Mouse (Mus musculus) midbrain, embryonic 10.5 days (tissue): Measurements from ENCODE around the gene Lgr6. TPM values are rescaled to one million over a fixed set of nuclear protein-coding genes. Genes with fewer than 3 reads are reported as not detected.

ENCODE experiments used
- DNase-seq: peaks from one replicate; pipeline ENCODE4 v3.0.0-alpha.2; 2017; ENCODE audit warnings: low spot score
- H3K27ac ChIP-seq: fragments of 300-500 bp; sonication (generic); replicated peaks from 2 replicates; pipeline ENCODE4 v1.5.1; 2016; ENCODE audit warnings: mild to moderate bottlenecking
- H3K27me3 ChIP-seq: fragments of 300-500 bp; sonication (generic); 2 replicates; pipeline ENCODE4 v1.6.1; 2016; ENCODE audit warnings: low read depth, mild to moderate bottlenecking; ENCODE audit not compliant: poor library complexity, severe bottlenecking
- H3K36me3 ChIP-seq: fragments of 300-500 bp; sonication (generic); 2 replicates; pipeline ENCODE4 v1.6.1; 2016; ENCODE audit warnings: mild to moderate bottlenecking, moderate library complexity
- H3K4me1 ChIP-seq: fragments of 300-500 bp; sonication (generic); 2 replicates; pipeline ENCODE4 v1.6.1; 2016
- H3K4me3 ChIP-seq: fragments of 300-500 bp; sonication (generic); 2 replicates; pipeline ENCODE4 v1.5.1; 2016; ENCODE audit warnings: mild to moderate bottlenecking, moderate library complexity
- H3K9me3 ChIP-seq: fragments of 300-500 bp; sonication (generic); replicated peaks from 2 replicates; pipeline ENCODE4 v1.6.1; 2016; ENCODE audit warnings: mild to moderate bottlenecking
- WGBS: fragments of 180-500 bp; shearing (Covaris S2); methylation state at CpG from one replicate; pipeline ENCODE4 v1.1.7; 2016; 5-methylcytosine and 5-hydroxymethylcytosine counted together
- polyA plus RNA-seq: library from polyadenylated mRNA; unstranded; fragments of >200 nt; fragmentation: Nextera tagmentation; extraction: Ambion mirVana; gene quantifications from 2 replicates; pipeline ENCODE4 v1.2.1, GENCODE M21; 2016

The Lgr6 gene
- polyA plus RNA-seq, 1 experiment from 2014 or later = 0.06 TPM

- no peak for DNase-seq
- WGBS = 94% methylated on average over 6 of the region's 6 CpGs
- H3K4me1 ChIP-seq = no peaks in the 10 kb centered on the region
- no peak overlapping the region for H3K27ac ChIP-seq
- H3K36me3 ChIP-seq = no peaks in the 10 kb centered on the region
- no peak overlapping the region for H3K4me3 ChIP-seq
- H3K9me3 ChIP-seq = peaks cover 7% of the 10 kb centered on the region; the same call in 1 of the 2 replicates
- 0 out of 2 replicates have a peak, but pooled peaks cover 5% of the 10 kb centered on the region for H3K27me3 ChIP-seq
These were observed 43.8 kb downstream of the Lgr6 start for GRCm38 (mm10) chr1:135061300-135061699.

GRCm38 (mm10) chr1:135060174-135060573 is 44.9 kb downstream of the Lgr6 start:
- Histone ChIP-seq H3K27me3 (0 out of 2 replicates have a peak, but pooled peaks cover 5% of the 10 kb centered on the region), H3K27ac (no peak overlapping the region), H3K36me3 (no peaks in the 10 kb centered on the region), H3K4me1 (no peaks in the 10 kb centered on the region), H3K4me3 (no peak overlapping the region), H3K9me3 (peaks cover 7% of the 10 kb centered on the region; the same call in 1 of the 2 replicates)
- 83% methylated on average over 6 of the region's 6 CpGs for WGBS
- DNase-seq = no peak

- WGBS = 88% methylated on average over 8 of the region's 8 CpGs
- no peak for DNase-seq
- H3K4me3 ChIP-seq = no peak overlapping the region
- peak overlapping the region; percentile 24; the same call in 1 of the 2 replicates for H3K27ac ChIP-seq
- no peaks in the 10 kb centered on the region for H3K36me3 ChIP-seq
- no peaks in the 10 kb centered on the region for H3K27me3 ChIP-seq
- no peaks in the 10 kb centered on the region for H3K9me3 ChIP-seq
- H3K4me1 ChIP-seq = no peaks in the 10 kb centered on the region
These were observed 48.2 kb downstream of the Lgr6 start for GRCm38 (mm10) chr1:135056901-135057300.

- Histone ChIP-seq H3K27ac (no peak overlapping the region), H3K36me3 (no peaks in the 10 kb centered on the region), H3K4me3 (no peak overlapping the region), H3K27me3 (no peaks in the 10 kb centered on the region), H3K9me3 (no peaks in the 10 kb centered on the region), H3K4me1 (0 out of 2 replicates have a peak, but pooled peaks cover 4% of the 10 kb centered on the region)
- 89% methylated on average over 5 of the region's 5 CpGs for WGBS
- no peak for DNase-seq
These were observed 51.0 kb downstream of the Lgr6 start for GRCm38 (mm10) chr1:135054121-135054520.

- H3K27ac ChIP-seq = no peak overlapping the region
- H3K9me3 ChIP-seq = no peaks in the 10 kb centered on the region
- H3K4me1 ChIP-seq = no peaks in the 10 kb centered on the region
- DNase-seq = no peak
- no peaks in the 10 kb centered on the region for H3K36me3 ChIP-seq
- 95% methylated on average over 2 of the region's 2 CpGs for WGBS
- H3K4me3 ChIP-seq = no peak overlapping the region
- H3K27me3 ChIP-seq = no peaks in the 10 kb centered on the region
These were observed 60.6 kb downstream of the Lgr6 start for GRCm38 (mm10) chr1:135044439-135044838.

GRCm38 (mm10) chr1:135036297-135036696 is 68.8 kb downstream of the Lgr6 start:
- 93% methylated on average over 5 of the region's 5 CpGs for WGBS
- peaks cover 5% of the 10 kb centered on the region; the same call in 1 of the 2 replicates for H3K4me1 ChIP-seq
- no peaks in the 10 kb centered on the region for H3K9me3 ChIP-seq
- no peak for DNase-seq
- H3K27me3 ChIP-seq = no peaks in the 10 kb centered on the region
- no peak overlapping the region for H3K27ac ChIP-seq
- H3K4me3 ChIP-seq = no peak overlapping the region
- H3K36me3 ChIP-seq = no peaks in the 10 kb centered on the region

- no peak overlapping the region for H3K4me3 ChIP-seq
- no peaks in the 10 kb centered on the region for H3K27me3 ChIP-seq
- no peak for DNase-seq
- peaks cover 5% of the 10 kb centered on the region; the same call in 1 of the 2 replicates for H3K4me1 ChIP-seq
- WGBS = 44% methylated on average over 8 of the region's 8 CpGs
- H3K27ac ChIP-seq = no peak overlapping the region
- 0 out of 2 replicates have a peak, but pooled peaks cover 4% of the 10 kb centered on the region for H3K9me3 ChIP-seq
- H3K36me3 ChIP-seq = no peaks in the 10 kb centered on the region
These were observed 72.4 kb downstream of the Lgr6 start for GRCm38 (mm10) chr1:135032658-135033057.

GRCm38 (mm10) chr1:135030121-135030520 is 75.0 kb downstream of the Lgr6 start:
- WGBS = 73% methylated on average over 2 of the region's 2 CpGs

GRCm38 (mm10) chr1:135026275-135026674 is 78.8 kb downstream of the Lgr6 start:
- Histone ChIP-seq H3K27ac (no peak overlapping the region), H3K4me1 (no peaks in the 10 kb centered on the region; the same call in 1 of the 2 replicates), H3K9me3 (0 out of 2 replicates have a peak, but pooled peaks cover 4% of the 10 kb centered on the region), H3K36me3 (no peaks in the 10 kb centered on the region), H3K4me3 (no peak overlapping the region), H3K27me3 (no peaks in the 10 kb centered on the region)
- no peak for DNase-seq
- WGBS = 88% methylated on average over 1 of the region's 1 CpGs

More at GRCm38 (mm10) chr1:135030121-135030520, 75.0 kb downstream of the Lgr6 start:
- DNase-seq = no peak
- Histone ChIP-seq H3K36me3 (no peaks in the 10 kb centered on the region), H3K4me3 (no peak overlapping the region), H3K9me3 (0 out of 2 replicates have a peak, but pooled peaks cover 4% of the 10 kb centered on the region), H3K27me3 (no peaks in the 10 kb centered on the region), H3K4me1 (peaks cover 5% of the 10 kb centered on the region; the same call in 1 of the 2 replicates), H3K27ac (no peak overlapping the region)

GRCm38 (mm10) chr1:135023583-135023982 is 81.5 kb downstream of the Lgr6 start:
- Histone ChIP-seq H3K9me3 (0 out of 2 replicates have a peak, but pooled peaks cover 4% of the 10 kb centered on the region), H3K4me1 (peaks cover 14% of the 10 kb centered on the region), H3K36me3 (no peaks in the 10 kb centered on the region), H3K27me3 (no peaks in the 10 kb centered on the region; the same call in 1 of the 2 replicates), H3K27ac (no peak overlapping the region), H3K4me3 (no peak overlapping the region)
- WGBS = 82% methylated on average over 1 of the region's 1 CpGs
- DNase-seq = no peak

- Histone ChIP-seq H3K27ac (no peak overlapping the region), H3K4me1 (peaks cover 14% of the 10 kb centered on the region), H3K9me3 (no peaks in the 10 kb centered on the region), H3K27me3 (no peaks in the 10 kb centered on the region; the same call in 1 of the 2 replicates), H3K4me3 (no peak overlapping the region), H3K36me3 (no peaks in the 10 kb centered on the region)
- DNase-seq = no peak
- 86% methylated on average over 5 of the region's 5 CpGs for WGBS
These were observed 83.1 kb downstream of the Lgr6 start for GRCm38 (mm10) chr1:135021936-135022335.

- Histone ChIP-seq H3K4me3 (no peak overlapping the region), H3K36me3 (no peaks in the 10 kb centered on the region), H3K4me1 (peaks cover 14% of the 10 kb centered on the region), H3K27me3 (no peaks in the 10 kb centered on the region; the same call in 1 of the 2 replicates), H3K9me3 (no peaks in the 10 kb centered on the region), H3K27ac (no peak overlapping the region)
- no peak for DNase-seq
- WGBS = 81% methylated on average over 5 of the region's 5 CpGs
These were observed 84.1 kb downstream of the Lgr6 start for GRCm38 (mm10) chr1:135020970-135021369.

- Histone ChIP-seq H3K9me3 (no peaks in the 10 kb centered on the region), H3K36me3 (no peaks in the 10 kb centered on the region), H3K27me3 (no peaks in the 10 kb centered on the region; the same call in 1 of the 2 replicates), H3K4me3 (no peak overlapping the region), H3K4me1 (peaks cover 15% of the 10 kb centered on the region), H3K27ac (no peak overlapping the region)
- 81% methylated on average over 5 of the region's 5 CpGs for WGBS
- DNase-seq = no peak
These were observed 84.7 kb downstream of the Lgr6 start for GRCm38 (mm10) chr1:135020281-135020940.
